Mouse (Mus musculus): ENCODE data around the gene Uvrag.

DNA sequence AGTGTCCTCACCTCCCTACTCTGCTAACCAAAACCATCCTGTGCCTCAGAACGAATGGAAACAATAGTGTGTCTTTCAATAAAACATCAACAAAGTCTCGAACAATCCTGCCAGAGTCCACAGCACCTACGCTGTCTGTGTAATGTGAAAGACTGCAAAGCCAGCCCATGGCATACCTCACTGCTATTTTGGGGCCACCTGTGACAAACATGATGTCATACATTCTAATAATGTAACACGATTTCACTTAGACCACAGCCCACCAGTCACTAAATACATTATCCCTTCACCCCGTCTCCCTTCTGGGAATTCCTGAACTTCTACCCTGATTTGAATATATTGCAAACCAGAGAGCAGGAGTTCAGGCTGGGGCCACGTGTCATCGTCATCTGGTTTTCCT lies 173.3 kb downstream of the Uvrag start:
- TF ChIP-seq GATA1 (IDR thresholded peaks at IDR 0.05; ENCODE audit: borderline replicate concordance, low read length) (no peak), CTCF (IDR thresholded peaks at IDR 0.05; ENCODE audit: low read depth, low read length) (no peak), POLR2AphosphoS5 (IDR thresholded peaks at IDR 0.05; ENCODE audit: insufficient replicate concordance, low read depth, low read length) (no peak)

Measured in G1E (cell line).